Mouse (Mus musculus) lung, postnatal 14 days (tissue): ENCODE data around the gene Sval1.

Experiments
- DNase-seq: peaks from one replicate; pipeline ENCODE4 v3.0.0; 2021

Sval1 gene

GRCm38 (mm10) chr6:41951330-41951729 lies at the start of gene Sval1:
Sval1 (plus strand) TSS chr6:41951630.
- no peak for DNase-seq

GRCm38 (mm10) chr6:41911625-41912024 lies 39.8 kb upstream of the Sval1 start:
- DNase-seq: no peak

GRCm38 (mm10) chr6:41914883-41915282 lies 36.5 kb upstream of the Sval1 start:
- no peak for DNase-seq

- DNase-seq: no peak
Observed at GRCm38 (mm10) chr6:41967840-41968239, 16.4 kb downstream of the Sval1 start, which contains the start of gene Sval3. Sval3 (plus strand) TSS chr6:41968140.
